Mouse (Mus musculus): ENCODE measurements at regions not wholly inside any gene's neighbourhood (a gene's known extent, or its start where the extent isn't known, plus 50 kb on each side); places are given as distances from the start of the nearest gene placed in this dataset.
A peak's percentile ranks its signal among the peaks of the same experiment; 100 is the strongest.

- Histone ChIP-seq H3K4me2 (ENCODE audit: low read depth, low read length) (no peak overlapping the region), H3K36me3 (ENCODE audit: control insufficient read depth, insufficient read depth, low read length) (no peaks in the 10 kb centered on the region), H3K27me3 (ENCODE audit: control insufficient read depth, insufficient read depth, low read depth, low read length) (no peaks in the 10 kb centered on the region), H3K9ac (ENCODE audit: low read length) (no peak overlapping the region), H3K4me3 (ENCODE audit: low read length) (no peak overlapping the region), H3K4me1 (replicated peaks; ENCODE audit: control insufficient read depth, insufficient read depth, low read length) (no peaks in the 10 kb centered on the region), H3K9me3 (ENCODE audit: control insufficient read depth, low read length) (no peaks in the 10 kb centered on the region), H3K27ac (ENCODE audit: low read length) (no peak overlapping the region)
- 56% methylated on average over 5 of the region's 5 CpGs for WGBS
- no peak for ATAC-seq (ENCODE audit: low read depth)
Observed at GRCm38 (mm10) chr15:11774717-11775116, 132.4 kb downstream of the Npr3 start.

- 60% methylated on average over 1 of the region's 1 CpGs for WGBS
- Histone ChIP-seq H3K9ac (ENCODE audit: low read length) (no peak overlapping the region), H3K36me3 (ENCODE audit: control insufficient read depth, insufficient read depth, low read length) (no peaks in the 10 kb centered on the region), H3K27ac (ENCODE audit: low read length) (no peak overlapping the region), H3K27me3 (ENCODE audit: control insufficient read depth, insufficient read depth, low read depth, low read length) (no peaks in the 10 kb centered on the region), H3K9me3 (ENCODE audit: control insufficient read depth, low read length) (no peaks in the 10 kb centered on the region), H3K4me3 (ENCODE audit: low read length) (no peak overlapping the region), H3K4me1 (replicated peaks; ENCODE audit: control insufficient read depth, insufficient read depth, low read length) (no peaks in the 10 kb centered on the region), H3K4me2 (ENCODE audit: low read depth, low read length) (no peak overlapping the region)
- no peak for ATAC-seq (ENCODE audit: low read depth)
Observed at GRCm38 (mm10) chr15:11770596-11770995, 136.5 kb downstream of the Npr3 start.

- Histone ChIP-seq H3K9ac (ENCODE audit: low read length) (no peak overlapping the region), H3K9me3 (ENCODE audit: control insufficient read depth, low read length) (no peaks in the 10 kb centered on the region), H3K4me1 (replicated peaks; ENCODE audit: control insufficient read depth, insufficient read depth, low read length) (no peaks in the 10 kb centered on the region), H3K27me3 (ENCODE audit: control insufficient read depth, insufficient read depth, low read depth, low read length) (no peaks in the 10 kb centered on the region), H3K36me3 (ENCODE audit: control insufficient read depth, insufficient read depth, low read length) (no peaks in the 10 kb centered on the region), H3K27ac (ENCODE audit: low read length) (no peak overlapping the region), H3K4me3 (ENCODE audit: low read length) (no peak overlapping the region), H3K4me2 (ENCODE audit: low read depth, low read length) (no peak overlapping the region)
- 88% methylated on average over 1 of the region's 1 CpGs for WGBS
- ATAC-seq (ENCODE audit: low read depth) = no peak
Observed at GRCm38 (mm10) chr15:11757963-11758362, 149.1 kb downstream of the Npr3 start.

GRCm38 (mm10) chr15:11756786-11757185, 150.3 kb downstream of the Npr3 start:
- Histone ChIP-seq H3K27ac (ENCODE audit: low read length) (no peak overlapping the region), H3K4me3 (ENCODE audit: low read length) (no peak overlapping the region), H3K27me3 (ENCODE audit: control insufficient read depth, insufficient read depth, low read depth, low read length) (no peaks in the 10 kb centered on the region), H3K4me2 (ENCODE audit: low read depth, low read length) (no peak overlapping the region), H3K4me1 (replicated peaks; ENCODE audit: control insufficient read depth, insufficient read depth, low read length) (no peaks in the 10 kb centered on the region), H3K36me3 (ENCODE audit: control insufficient read depth, insufficient read depth, low read length) (no peaks in the 10 kb centered on the region), H3K9ac (ENCODE audit: low read length) (no peak overlapping the region), H3K9me3 (ENCODE audit: control insufficient read depth, low read length) (no peaks in the 10 kb centered on the region)
- WGBS = 69% methylated on average over 7 of the region's 7 CpGs
- ATAC-seq (ENCODE audit: low read depth) = no peak

- peak; percentile 78 for ATAC-seq (ENCODE audit: low read depth)
- Histone ChIP-seq H3K4me1 (replicated peaks; ENCODE audit: control insufficient read depth, insufficient read depth, low read length) (no peaks in the 10 kb centered on the region), H3K27ac (ENCODE audit: low read length) (no peak overlapping the region), H3K9ac (ENCODE audit: low read length) (no peak overlapping the region), H3K27me3 (ENCODE audit: control insufficient read depth, insufficient read depth, low read depth, low read length) (no peaks in the 10 kb centered on the region), H3K4me3 (ENCODE audit: low read length) (no peak overlapping the region), H3K9me3 (ENCODE audit: control insufficient read depth, low read length) (peaks cover 2% of the 10 kb centered on the region; the same call in 1 of the 2 replicates), H3K4me2 (ENCODE audit: low read depth, low read length) (no peak overlapping the region), H3K36me3 (ENCODE audit: control insufficient read depth, insufficient read depth, low read length) (no peaks in the 10 kb centered on the region)
- 15% methylated on average over 3 of the region's 3 CpGs for WGBS
Observed at GRCm38 (mm10) chr15:11753216-11753615, 153.9 kb downstream of the Npr3 start.

GRCm38 (mm10) chr15:11750893-11751292, 156.2 kb downstream of the Npr3 start:
- Histone ChIP-seq H3K36me3 (ENCODE audit: control insufficient read depth, insufficient read depth, low read length) (no peaks in the 10 kb centered on the region), H3K4me3 (ENCODE audit: low read length) (no peak overlapping the region), H3K27ac (ENCODE audit: low read length) (no peak overlapping the region), H3K4me1 (replicated peaks; ENCODE audit: control insufficient read depth, insufficient read depth, low read length) (no peaks in the 10 kb centered on the region; the same call in 1 of the 2 replicates), H3K9ac (ENCODE audit: low read length) (no peak overlapping the region), H3K9me3 (ENCODE audit: control insufficient read depth, low read length) (peaks cover 4% of the 10 kb centered on the region; the same call in 1 of the 2 replicates), H3K27me3 (ENCODE audit: control insufficient read depth, insufficient read depth, low read depth, low read length) (no peaks in the 10 kb centered on the region), H3K4me2 (ENCODE audit: low read depth, low read length) (no peak overlapping the region)
- 54% methylated on average over 5 of the region's 5 CpGs for WGBS
- ATAC-seq (ENCODE audit: low read depth) = no peak

GRCm38 (mm10) chr15:11749509-11749908, 157.6 kb downstream of the Npr3 start:
- Histone ChIP-seq H3K4me2 (ENCODE audit: low read depth, low read length) (no peak overlapping the region), H3K36me3 (ENCODE audit: control insufficient read depth, insufficient read depth, low read length) (no peaks in the 10 kb centered on the region), H3K9me3 (ENCODE audit: control insufficient read depth, low read length) (peaks cover 4% of the 10 kb centered on the region; the same call in 1 of the 2 replicates), H3K27me3 (ENCODE audit: control insufficient read depth, insufficient read depth, low read depth, low read length) (no peaks in the 10 kb centered on the region), H3K4me3 (ENCODE audit: low read length) (no peak overlapping the region), H3K9ac (ENCODE audit: low read length) (no peak overlapping the region), H3K4me1 (replicated peaks; ENCODE audit: control insufficient read depth, insufficient read depth, low read length) (peaks cover 4% of the 10 kb centered on the region; the same call in 1 of the 2 replicates), H3K27ac (ENCODE audit: low read length) (no peak overlapping the region)
- ATAC-seq (ENCODE audit: low read depth) = no peak
- WGBS = 87% methylated on average over 4 of the region's 4 CpGs

- WGBS = 80% methylated on average over 2 of the region's 2 CpGs
- Histone ChIP-seq H3K4me3 (ENCODE audit: low read length) (no peak overlapping the region), H3K9ac (ENCODE audit: low read length) (no peak overlapping the region), H3K4me1 (replicated peaks; ENCODE audit: control insufficient read depth, insufficient read depth, low read length) (peaks cover 4% of the 10 kb centered on the region; the same call in 1 of the 2 replicates), H3K36me3 (ENCODE audit: control insufficient read depth, insufficient read depth, low read length) (no peaks in the 10 kb centered on the region), H3K27me3 (ENCODE audit: control insufficient read depth, insufficient read depth, low read depth, low read length) (no peaks in the 10 kb centered on the region), H3K4me2 (ENCODE audit: low read depth, low read length) (no peak overlapping the region), H3K9me3 (ENCODE audit: control insufficient read depth, low read length) (peaks cover 4% of the 10 kb centered on the region; the same call in 1 of the 2 replicates), H3K27ac (ENCODE audit: low read length) (no peak overlapping the region)
- no peak for ATAC-seq (ENCODE audit: low read depth)
Observed at GRCm38 (mm10) chr15:11748306-11748705, 158.8 kb downstream of the Npr3 start.

GRCm38 (mm10) chr15:11746754-11747153, 160.3 kb downstream of the Npr3 start:
- WGBS = 81% methylated on average over 1 of the region's 1 CpGs
- no peak overlapping the region for H3K4me3 ChIP-seq (ENCODE audit: low read length)
- H3K4me2 ChIP-seq (ENCODE audit: low read depth, low read length) = no peak overlapping the region
- peaks cover 4% of the 10 kb centered on the region; the same call in 1 of the 2 replicates for H3K9me3 ChIP-seq (ENCODE audit: control insufficient read depth, low read length)
- H3K27ac ChIP-seq (ENCODE audit: low read length) = no peak overlapping the region
- no peaks in the 10 kb centered on the region for H3K36me3 ChIP-seq (ENCODE audit: control insufficient read depth, insufficient read depth, low read length)
- peaks cover 7% of the 10 kb centered on the region for H3K4me1 ChIP-seq (replicated peaks; ENCODE audit: control insufficient read depth, insufficient read depth, low read length)
- H3K27me3 ChIP-seq (ENCODE audit: control insufficient read depth, insufficient read depth, low read depth, low read length) = no peaks in the 10 kb centered on the region
- ATAC-seq (ENCODE audit: low read depth) = no peak
- H3K9ac ChIP-seq (ENCODE audit: low read length) = no peak overlapping the region

Data from lung, embryonic 16.5 days (tissue).